Mouse (Mus musculus): ENCODE data around the gene Dab2ip. TPM values are rescaled to one million over a fixed set of nuclear protein-coding genes. Genes with fewer than 3 reads are reported as not detected.

Dab2ip gene
- polyA plus RNA-seq, 1 experiment from 2014 or later, result 49.5 TPM

GRCm38 (mm10) chr2:35779266-35779665 is 221.2 kb downstream of the Dab2ip start:
- H3K4me2 ChIP-seq (ENCODE audit: low read depth, low read length), result no peak overlapping the region
- ATAC-seq (replicated peaks; ENCODE audit: insufficient number of reproducible peaks, low FRiP score, low TSS enrichment, low read depth) (no peak), DNase-seq (ENCODE audit: low spot score) (no peak)
- H3K4me3 ChIP-seq (ENCODE audit: low read depth, low read length), result no peak overlapping the region
- H3K9ac ChIP-seq (replicated peaks; ENCODE audit: low read length), result no peak overlapping the region
- no peaks in the 10 kb centered on the region for H3K4me1 ChIP-seq (ENCODE audit: control insufficient read depth, insufficient read depth, low read length)
- WGBS, result 82% methylated on average over 5 of the region's 5 CpGs
- H3K27ac ChIP-seq (replicated peaks; ENCODE audit: low read depth, low read length), result no peak overlapping the region
- H3K36me3 ChIP-seq (replicated peaks; ENCODE audit: control insufficient read depth, insufficient read depth, low read depth, low read length), result no peaks in the 10 kb centered on the region; the same call in 1 of the 2 replicates
- no peaks in the 10 kb centered on the region for H3K27me3 ChIP-seq (ENCODE audit: control insufficient read depth, insufficient read depth, low read length)
- H3K9me3 ChIP-seq (replicated peaks; ENCODE audit: control insufficient read depth, low read length), result no peaks in the 10 kb centered on the region

Other genes with a start within 250 kb of the Dab2ip start
- gene Stom, start 221.3 kb upstream of the Dab2ip start, polyA plus RNA-seq (2014; fragmentation: Nextera tagmentation; extraction: Ambion mirVana), result 22.7 and 23.1 TPM in 2 replicates
- gene 4930568D16Rik, start 190.5 kb upstream of the Dab2ip start, polyA plus RNA-seq (2014; fragmentation: Nextera tagmentation; extraction: Ambion mirVana), result not detected in 2 replicates
- not detected in 2 replicates for gene 4930402F06Rik, start 161.1 kb upstream of the Dab2ip start, polyA plus RNA-seq (2014; fragmentation: Nextera tagmentation; extraction: Ambion mirVana)
- 7.5 and 7.9 TPM in 2 replicates for gene Ggta1, start 95.0 kb upstream of the Dab2ip start, polyA plus RNA-seq (2014; fragmentation: Nextera tagmentation; extraction: Ambion mirVana)